Mouse (Mus musculus): ENCODE results near the gene Lef1.

DNA sequence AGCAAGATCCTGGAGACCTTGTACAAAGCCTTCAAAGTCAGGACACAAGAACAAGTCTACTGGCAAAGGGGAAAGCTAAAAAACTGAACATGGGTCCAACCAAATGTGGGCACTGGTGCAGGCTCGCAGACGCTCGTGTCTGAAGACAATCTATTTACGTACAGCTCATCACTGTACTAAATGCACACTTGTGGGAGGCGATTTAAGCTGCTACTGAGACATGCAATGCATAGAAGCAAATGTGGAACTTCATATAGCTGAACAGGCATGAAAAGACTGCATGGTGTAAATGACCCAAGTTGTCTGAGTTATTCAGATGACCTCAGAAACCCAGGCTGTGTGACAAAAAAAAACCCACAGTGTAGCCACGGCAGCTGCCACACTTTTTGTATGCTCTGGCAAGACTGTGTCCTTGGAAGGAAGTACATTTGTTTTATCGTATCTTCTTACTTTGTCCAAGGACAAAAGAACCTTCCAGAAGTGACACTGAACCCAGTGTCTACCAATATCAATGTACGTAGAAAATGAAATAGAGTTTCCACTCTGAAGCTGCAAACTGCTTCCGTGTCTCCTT, 149.2 kb downstream of the Lef1 start:
- no peak for TF ChIP-seq POLR2A (IDR thresholded peaks at IDR 0.05; ENCODE audit: insufficient read depth, low read depth, low read length)
- no peak for TF ChIP-seq CTCF (IDR thresholded peaks at IDR 0.05)
- TF ChIP-seq EP300 (IDR thresholded peaks at IDR 0.05; ENCODE audit: insufficient read depth, low read depth, low read length): no peak

All from heart, adult 2 months (tissue).